Mouse (Mus musculus): ENCODE results near the gene Crabp1. TPM values are rescaled to one million over a fixed set of nuclear protein-coding genes. Genes with fewer than 3 reads are reported as not detected.

Crabp1 gene
- polyA plus RNA-seq, 1 experiment, result 10.8 TPM

Other genes with a start within 250 kb of the Crabp1 start
- gene Sh2d7, start 225.8 kb upstream of the Crabp1 start, polyA plus RNA-seq (2012; rRNA removed), result 0.06 TPM in 1 of 2 replicates, not detected in the other
- 29.3 and 34.6 TPM in 2 replicates for gene Cib2, start 204.5 kb upstream of the Crabp1 start, polyA plus RNA-seq (2012; rRNA removed)
- gene Idh3a, start 178.4 kb upstream of the Crabp1 start, polyA plus RNA-seq (2012; rRNA removed), result 177 and 196 TPM in 2 replicates
- 202 and 203 TPM in 2 replicates for gene Acsbg1, start 102.9 kb upstream of the Crabp1 start, polyA plus RNA-seq (2012; rRNA removed)
- gene Dnaja4, start 65.9 kb upstream of the Crabp1 start, polyA plus RNA-seq (2012; rRNA removed), result 46.2 and 46.6 TPM in 2 replicates
- 63.2 and 66.1 TPM in 2 replicates for gene Wdr61, start 30.2 kb upstream of the Crabp1 start, polyA plus RNA-seq (2012; rRNA removed)
- 26.9 and 30.1 TPM in 2 replicates for gene Ireb2, start 99.0 kb downstream of the Crabp1 start, polyA plus RNA-seq (2012; rRNA removed)
- 1.3 and 1.6 TPM in 2 replicates for gene Hykk, start 152.5 kb downstream of the Crabp1 start, polyA plus RNA-seq (2012; rRNA removed)
- 138 and 166 TPM in 2 replicates for gene Psma4, start 186.0 kb downstream of the Crabp1 start, polyA plus RNA-seq (2012; rRNA removed)
- gene AY074887, start 186.2 kb downstream of the Crabp1 start, polyA plus RNA-seq (2012; rRNA removed), result 0.34 TPM in 1 of 2 replicates, not detected in the other
- gene Chrna5, start 216.1 kb downstream of the Crabp1 start, polyA plus RNA-seq (2012; rRNA removed), result 1.5 and 2.2 TPM in 2 replicates

All from frontal cortex, adult 2 months (tissue).